Mouse (Mus musculus) cerebellum, postnatal 36 days (tissue): ENCODE measurements around the gene Sco2.

ENCODE experiments used
- DNase-seq, 2 experiments: peaks; one replicate each; pipeline ENCODE4 v3.0.0; 2021 to 2022; ENCODE audit warnings: mixed read lengths in 2 of 2

Sco2 gene

GRCm38 (mm10) chr15:89373027-89373761, 452 bp downstream of the Sco2 start:
- DNase-seq, result peak; percentile 79 to 83

DNA sequence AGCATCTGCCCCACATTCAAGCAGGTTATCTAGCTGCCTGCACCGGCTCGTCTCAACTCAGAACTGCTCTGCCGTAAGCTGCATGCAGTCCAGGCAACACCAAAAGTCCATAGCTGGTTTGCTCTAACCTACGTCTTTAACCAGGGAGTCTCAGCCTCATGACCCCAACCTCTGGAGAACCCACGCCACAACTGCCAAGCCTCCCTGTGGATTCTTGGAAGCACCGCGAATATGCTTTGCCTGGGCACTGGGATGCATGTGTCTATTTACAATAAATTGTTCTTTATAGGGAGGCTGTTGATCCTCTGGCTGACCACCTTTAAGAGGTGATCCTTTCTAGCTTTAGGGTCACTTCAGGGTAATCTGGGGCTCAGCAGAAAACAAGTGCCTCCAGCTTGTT, 1.1 kb downstream of the Sco2 start:
- peak in 1 of 2 experiments; percentile 8 for DNase-seq

DNA sequence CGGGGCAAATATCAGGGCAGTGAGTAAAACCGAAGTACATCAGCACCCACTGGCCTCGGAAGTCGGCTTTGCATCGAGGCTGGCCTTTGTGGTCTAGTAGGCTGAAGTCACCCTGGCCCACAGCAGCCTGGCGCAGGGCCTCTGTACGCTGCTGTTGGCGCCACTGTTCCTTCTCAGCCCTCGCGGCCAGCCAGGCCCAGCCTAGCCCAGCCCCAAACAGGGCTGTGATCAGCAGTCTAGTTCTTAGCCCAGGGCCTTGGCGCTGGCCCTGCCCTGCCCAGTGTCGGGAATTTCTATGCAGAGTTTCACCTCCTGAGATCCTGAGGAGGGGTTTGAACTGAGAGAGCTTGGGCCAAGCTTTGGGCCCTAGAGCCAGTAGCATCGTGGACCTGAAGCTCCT, 1.6 kb downstream of the Sco2 start:
- peak in 1 of 2 experiments; percentile 12 for DNase-seq

GRCm38 (mm10) chr15:89365141-89365551, 8.5 kb downstream of the Sco2 start:
- DNase-seq, result peak; percentile 88 to 90

DNA sequence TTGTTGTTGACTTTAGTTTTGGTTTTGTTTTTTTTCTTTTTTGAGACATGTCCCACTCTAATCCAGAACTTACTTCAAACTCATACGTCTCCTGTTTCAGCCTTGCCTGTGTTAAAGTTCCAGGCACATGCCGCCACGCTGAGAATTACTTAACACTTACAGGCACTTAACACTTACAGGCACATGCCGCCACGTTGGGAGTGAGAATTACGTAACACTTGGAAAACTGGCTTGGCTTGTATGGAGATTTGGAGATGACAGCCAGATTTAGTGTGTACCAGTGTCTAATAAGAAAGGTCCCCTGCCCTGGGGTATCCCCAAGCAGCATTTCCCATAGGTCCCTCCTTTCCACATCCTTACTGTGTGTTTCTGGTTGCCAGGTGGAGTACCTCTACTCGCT, 10.6 kb downstream of the Sco2 start:
- DNase-seq, result no peak

GRCm38 (mm10) chr15:89358784-89359183, 14.9 kb downstream of the Sco2 start:
- no peak for DNase-seq

DNA sequence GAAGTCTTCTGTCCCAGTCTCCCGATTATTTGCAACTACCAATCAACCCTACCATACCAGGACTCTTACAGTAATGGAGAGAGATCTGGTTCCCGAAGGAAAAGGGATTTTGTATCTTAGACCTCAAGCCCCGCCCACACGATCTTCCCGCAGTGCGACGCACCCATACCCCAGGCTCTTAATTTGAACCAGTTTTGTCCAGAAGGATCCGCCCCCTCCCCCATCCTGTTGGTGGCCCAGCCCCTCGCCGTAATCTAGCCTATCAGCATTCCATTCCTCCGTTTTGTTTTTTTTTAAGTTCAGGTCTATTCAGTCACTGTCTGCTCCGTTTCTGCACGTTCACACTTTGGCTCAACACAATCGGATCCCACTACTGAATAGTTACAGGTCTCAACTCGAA, 17.3 kb downstream of the Sco2 start:
- no peak for DNase-seq

- peak; percentile 95 for DNase-seq
Measured at GRCm38 (mm10) chr15:89355241-89356187, 18.1 kb downstream of the Sco2 start, which contains the start of the genes Lmf2 and Ncaph2. TSS of gene Lmf2 (minus strand) at chr15:89355659. TSS of gene Ncaph2 (plus strand) at chr15:89355719.

DNA sequence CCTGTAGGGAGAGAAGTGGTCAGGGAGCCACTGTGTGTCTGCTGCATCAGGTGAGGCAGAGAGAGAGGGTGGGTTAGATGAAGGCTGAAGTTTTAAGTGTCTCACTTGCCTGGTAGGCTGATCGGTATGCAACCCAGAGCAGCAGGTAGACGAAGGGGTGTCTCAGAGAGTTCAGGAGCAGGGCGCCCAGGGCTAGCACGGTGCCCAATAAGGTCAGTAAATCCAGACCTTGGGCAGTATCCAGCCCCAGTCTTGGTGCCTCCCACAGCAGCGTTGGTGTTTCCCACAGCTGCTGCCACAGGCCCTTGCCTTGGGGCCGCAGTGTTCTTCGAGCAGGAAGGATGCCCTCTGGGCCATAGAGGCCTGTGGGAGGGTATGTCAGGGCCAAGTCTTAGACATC, 19.2 kb downstream of the Sco2 start:
- no peak for DNase-seq

DNA sequence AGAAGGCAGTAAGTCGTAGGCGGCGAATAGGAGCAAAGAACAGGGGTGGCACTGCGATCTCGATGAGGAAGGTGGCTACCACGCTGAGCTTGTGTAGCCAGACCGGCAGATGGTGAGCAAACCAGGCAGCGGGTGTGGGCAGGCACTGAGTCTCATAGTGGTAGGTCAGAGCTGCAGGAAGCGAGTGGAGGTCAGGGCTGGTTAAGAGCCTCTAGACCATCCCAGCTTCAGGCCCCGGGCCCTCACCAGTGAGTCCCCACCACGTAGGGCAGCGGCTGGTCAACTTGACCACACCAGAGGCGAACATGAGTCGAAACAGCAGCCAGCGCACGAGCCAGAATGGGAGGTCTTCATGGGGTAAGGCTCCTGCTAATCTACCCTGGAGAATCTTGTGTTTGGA, 19.8 kb downstream of the Sco2 start:
- no peak for DNase-seq

DNA sequence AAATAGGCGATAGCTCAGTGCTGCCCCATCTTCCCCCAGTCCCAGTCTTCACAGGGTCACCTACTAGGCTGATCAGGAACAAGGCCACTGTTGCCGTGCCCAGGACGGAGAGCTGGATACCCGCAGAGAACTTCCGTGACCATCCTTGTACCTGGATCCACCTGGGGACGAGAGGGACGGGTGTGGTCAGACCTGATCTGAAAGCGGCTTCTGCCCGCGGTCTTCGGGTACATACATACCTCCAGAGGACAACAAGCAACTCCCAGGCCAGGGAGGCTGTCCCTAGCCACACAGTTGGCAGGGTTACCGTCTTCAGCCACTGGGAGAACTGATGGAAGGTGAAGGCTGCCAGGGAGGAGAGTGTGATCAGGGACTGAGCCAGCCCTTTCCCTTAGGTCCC, 20.9 kb downstream of the Sco2 start:
- no peak for DNase-seq

- no peak for DNase-seq
Measured at GRCm38 (mm10) chr15:89352054-89352453, 21.6 kb downstream of the Sco2 start.

- DNase-seq, result no peak
Measured at GRCm38 (mm10) chr15:89351302-89351701, 22.3 kb downstream of the Sco2 start.

DNA sequence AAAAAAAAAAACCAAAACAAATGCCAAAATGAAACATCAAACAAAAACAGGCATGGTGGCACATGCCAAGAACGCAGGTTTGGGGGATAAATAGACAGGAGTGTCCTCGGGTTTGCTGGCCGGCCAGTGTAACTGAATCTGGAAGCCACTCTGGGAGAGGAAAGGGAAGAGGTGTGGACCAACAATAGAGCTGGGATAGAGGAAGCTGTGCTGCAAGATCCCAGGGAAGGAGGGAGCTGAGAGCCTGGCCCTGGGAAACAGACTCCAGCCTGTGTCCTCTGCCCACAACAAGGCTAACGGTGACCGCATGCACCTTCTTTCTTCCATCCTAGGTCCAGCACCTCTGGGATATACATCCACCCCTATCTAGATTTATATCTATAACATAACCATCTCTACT, 23.2 kb downstream of the Sco2 start:
- no peak for DNase-seq

DNA sequence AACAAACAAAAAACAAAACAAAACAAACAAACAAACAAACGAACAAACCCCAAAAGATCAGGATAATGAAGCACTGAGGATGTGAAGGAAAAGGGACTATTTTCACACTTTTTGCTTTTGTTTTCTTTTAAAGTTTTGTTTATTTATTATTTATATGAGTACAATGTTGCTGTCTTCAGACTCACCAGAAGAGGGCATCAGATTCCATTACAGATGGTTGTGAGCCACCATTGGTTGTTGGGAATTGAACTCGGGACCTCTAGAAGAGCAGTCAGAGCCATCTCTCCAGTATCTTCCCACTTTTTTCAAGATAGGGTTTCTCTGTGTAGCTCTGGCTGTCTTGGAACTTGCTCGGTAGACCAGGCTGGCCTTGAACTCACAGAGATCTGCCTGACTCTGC, 30.3 kb downstream of the Sco2 start:
- no peak for DNase-seq

DNA sequence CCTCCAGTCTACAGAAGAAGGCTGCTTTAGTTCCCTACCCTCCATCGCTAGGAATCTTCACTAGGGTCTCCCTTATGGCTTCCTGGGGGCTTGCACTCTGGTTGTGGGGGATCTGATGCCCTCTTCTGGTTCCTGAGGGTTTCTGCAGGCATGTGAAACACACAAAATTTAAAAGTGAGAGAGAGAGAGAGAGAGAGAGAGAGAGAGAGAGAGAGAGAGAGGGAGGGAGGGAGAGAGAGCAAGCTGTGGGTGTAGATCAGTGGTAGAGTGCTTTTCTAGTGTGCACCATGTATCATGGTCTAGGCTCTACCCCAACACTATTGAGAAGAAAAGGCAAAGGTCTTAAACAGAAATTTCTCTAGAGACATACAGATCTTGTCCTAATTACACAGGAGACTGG, 32.0 kb downstream of the Sco2 start:
- DNase-seq, result no peak

DNA sequence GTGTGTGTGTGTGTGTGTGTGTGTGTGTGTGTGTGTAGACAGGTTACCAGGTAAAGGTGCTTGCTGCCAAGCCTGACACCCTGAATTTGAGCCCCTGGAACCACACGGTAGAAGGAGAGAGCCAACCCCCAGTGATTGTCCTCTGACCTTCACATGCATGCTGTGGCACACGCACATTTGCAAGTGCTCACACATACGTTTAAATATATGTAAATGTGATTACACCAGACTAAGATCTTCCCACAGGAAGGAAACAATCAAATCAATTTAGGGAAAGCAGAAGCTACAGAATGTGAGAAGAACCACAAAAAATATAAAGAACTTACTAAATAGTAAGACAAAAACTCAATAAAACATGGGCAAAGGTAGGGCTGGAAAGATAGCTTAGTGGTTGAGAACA, 33.5 kb downstream of the Sco2 start:
- no peak for DNase-seq

GRCm38 (mm10) chr15:89339696-89340095, 34.0 kb downstream of the Sco2 start:
- no peak for DNase-seq

- no peak for DNase-seq
Measured at GRCm38 (mm10) chr15:89336422-89336821, 37.2 kb downstream of the Sco2 start.

- DNase-seq, result no peak
Measured at GRCm38 (mm10) chr15:89334774-89335537, 38.7 kb downstream of the Sco2 start.

- DNase-seq, result no peak
Measured at GRCm38 (mm10) chr15:89334271-89334670, 39.4 kb downstream of the Sco2 start, which contains the start of gene Miox. TSS of gene Miox (plus strand) at chr15:89334398.

DNA sequence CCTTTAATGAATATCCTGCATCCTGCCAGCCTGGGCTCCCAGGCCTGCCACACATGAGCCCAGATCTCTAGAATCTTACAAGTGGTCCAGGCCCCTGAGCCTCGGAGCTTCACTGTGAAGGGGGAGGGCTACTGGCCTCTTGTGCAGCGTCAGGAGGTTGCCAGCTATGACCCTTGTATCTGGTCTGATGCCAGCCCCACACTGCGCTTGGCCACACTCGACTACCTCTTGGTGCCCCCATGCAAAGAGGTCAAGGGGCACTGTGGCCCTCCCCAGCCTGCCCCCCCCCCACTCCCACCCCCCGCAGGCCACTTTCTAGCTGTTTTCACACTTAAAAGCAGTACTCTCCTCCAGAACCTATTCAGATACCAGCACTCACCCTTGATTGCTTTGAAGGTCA, 47.2 kb downstream of the Sco2 start:
- DNase-seq, result no peak

DNA sequence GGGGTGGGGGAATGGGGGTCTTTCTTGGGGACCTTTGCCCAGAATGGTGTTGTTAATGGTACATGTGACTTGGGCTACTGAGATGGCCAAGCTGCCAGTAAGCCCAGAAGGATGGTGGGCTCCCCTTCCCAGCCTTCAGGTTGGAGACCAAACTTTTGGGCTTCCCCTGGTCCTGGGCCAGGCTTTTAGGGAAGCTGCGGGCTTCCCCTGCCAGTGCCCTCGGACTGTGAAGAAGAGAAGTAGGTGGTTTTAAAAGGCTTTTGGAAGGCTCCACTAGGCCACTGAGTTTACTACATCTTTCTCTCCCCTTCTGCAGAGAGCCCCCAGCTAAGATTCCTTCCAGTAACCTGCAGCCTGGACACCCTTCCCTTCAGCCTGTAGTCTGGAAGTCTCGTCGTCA, 50.0 kb downstream of the Sco2 start:
- no peak for DNase-seq
